Mouse (Mus musculus): ENCODE measurements around the gene A530016L24Rik. TPM values are rescaled to one million over a fixed set of nuclear protein-coding genes. Genes with fewer than 3 reads are reported as not detected.
A peak's percentile ranks its signal among the peaks of the same experiment; 100 is the strongest.

The A530016L24Rik gene
- polyA plus RNA-seq, 1 experiment: not detected

GRCm38 (mm10) chr12:112510365-112510732 lies 21.1 kb downstream of the A530016L24Rik start:
- peak overlapping the region; percentile 76 for H3K27ac ChIP-seq (ENCODE audit: insufficient read depth, low read depth, low read length)

GRCm38 (mm10) chr12:112510733-112511372 lies 21.6 kb downstream of the A530016L24Rik start:
- WGBS: 2% methylated on average over 62 of the region's 62 CpGs
- peaks cover 40% of the 10 kb centered on the region for H3K4me1 ChIP-seq (ENCODE audit: control insufficient read depth, insufficient read depth, low read length)
- peak overlapping the region; percentile 76 for H3K27ac ChIP-seq (ENCODE audit: insufficient read depth, low read depth, low read length)
- peak overlapping the region; percentile 60 for H3K4me3 ChIP-seq (ENCODE audit: insufficient read depth, low read depth, low read length)
- peak; percentile 69; the same call in 1 of the 2 replicates for TF ChIP-seq POLR2A (IDR thresholded peaks at IDR 0.05; ENCODE audit: insufficient read depth, low read depth, low read length)
- no peak for TF ChIP-seq CTCF (IDR thresholded peaks at IDR 0.05; ENCODE audit: insufficient read depth, low read depth, low read length)

More at GRCm38 (mm10) chr12:112510365-112510732, 21.1 kb downstream of the A530016L24Rik start:
- no peak for TF ChIP-seq POLR2A (IDR thresholded peaks at IDR 0.05; ENCODE audit: insufficient read depth, low read depth, low read length)
- TF ChIP-seq CTCF (IDR thresholded peaks at IDR 0.05; ENCODE audit: insufficient read depth, low read depth, low read length): no peak
- Histone ChIP-seq H3K4me3 (ENCODE audit: insufficient read depth, low read depth, low read length) (peak overlapping the region; percentile 60), H3K4me1 (ENCODE audit: control insufficient read depth, insufficient read depth, low read length) (peaks cover 45% of the 10 kb centered on the region)
- WGBS: 12% methylated on average over 7 of the region's 7 CpGs

- H3K27ac ChIP-seq (ENCODE audit: insufficient read depth, low read depth, low read length): no peak overlapping the region
- TF ChIP-seq CTCF (IDR thresholded peaks at IDR 0.05; ENCODE audit: insufficient read depth, low read depth, low read length): no peak
- TF ChIP-seq POLR2A (IDR thresholded peaks at IDR 0.05; ENCODE audit: insufficient read depth, low read depth, low read length): no peak
- no peak overlapping the region for H3K4me3 ChIP-seq (ENCODE audit: insufficient read depth, low read depth, low read length)
- 56% methylated on average over 3 of the region's 3 CpGs for WGBS
- peaks cover 25% of the 10 kb centered on the region for H3K4me1 ChIP-seq (ENCODE audit: control insufficient read depth, insufficient read depth, low read length)
Observed at GRCm38 (mm10) chr12:112514897-112515296, 25.6 kb downstream of the A530016L24Rik start.

- H3K27ac ChIP-seq (ENCODE audit: insufficient read depth, low read depth, low read length): no peak within 1 kb of the TSS
- TF ChIP-seq POLR2A (IDR thresholded peaks at IDR 0.05; ENCODE audit: insufficient read depth, low read depth, low read length): no peak
- no peak for TF ChIP-seq CTCF (IDR thresholded peaks at IDR 0.05; ENCODE audit: insufficient read depth, low read depth, low read length)
- WGBS: 9% methylated on average over 14 of the region's 14 CpGs
- peaks cover 17% of the 10 kb centered on the region for H3K4me1 ChIP-seq (ENCODE audit: control insufficient read depth, insufficient read depth, low read length)
- H3K4me3 ChIP-seq (ENCODE audit: insufficient read depth, low read depth, low read length): no peak within 1 kb of the TSS
Observed at GRCm38 (mm10) chr12:112516697-112517337, 27.6 kb downstream of the A530016L24Rik start, which contains the start of gene Tmem179. Gene Tmem179, minus strand, starts transcription at chr12:112516747.

GRCm38 (mm10) chr12:112518105-112518504 lies 28.9 kb downstream of the A530016L24Rik start:
- no peak for TF ChIP-seq CTCF (IDR thresholded peaks at IDR 0.05; ENCODE audit: insufficient read depth, low read depth, low read length)
- TF ChIP-seq POLR2A (IDR thresholded peaks at IDR 0.05; ENCODE audit: insufficient read depth, low read depth, low read length): no peak
- 33% methylated on average over 4 of the region's 4 CpGs for WGBS
- peaks cover 17% of the 10 kb centered on the region for H3K4me1 ChIP-seq (ENCODE audit: control insufficient read depth, insufficient read depth, low read length)
- no peak overlapping the region for H3K27ac ChIP-seq (ENCODE audit: insufficient read depth, low read depth, low read length)
- H3K4me3 ChIP-seq (ENCODE audit: insufficient read depth, low read depth, low read length): no peak overlapping the region

GRCm38 (mm10) chr12:112533758-112534157 lies 44.5 kb downstream of the A530016L24Rik start:
- no peak overlapping the region for H3K27ac ChIP-seq (ENCODE audit: insufficient read depth, low read depth, low read length)
- H3K4me3 ChIP-seq (ENCODE audit: insufficient read depth, low read depth, low read length): no peak overlapping the region
- WGBS: 91% methylated on average over 4 of the region's 4 CpGs
- no peaks in the 10 kb centered on the region for H3K4me1 ChIP-seq (ENCODE audit: control insufficient read depth, insufficient read depth, low read length)
- TF ChIP-seq CTCF (IDR thresholded peaks at IDR 0.05; ENCODE audit: insufficient read depth, low read depth, low read length): no peak
- TF ChIP-seq POLR2A (IDR thresholded peaks at IDR 0.05; ENCODE audit: insufficient read depth, low read depth, low read length): no peak

GRCm38 (mm10) chr12:112537233-112537632 lies 48.0 kb downstream of the A530016L24Rik start:
- no peak overlapping the region for H3K4me3 ChIP-seq (ENCODE audit: insufficient read depth, low read depth, low read length)
- TF ChIP-seq CTCF (IDR thresholded peaks at IDR 0.05; ENCODE audit: insufficient read depth, low read depth, low read length): no peak

GRCm38 (mm10) chr12:112538356-112538755 lies 49.1 kb downstream of the A530016L24Rik start:
- Histone ChIP-seq H3K27ac (ENCODE audit: insufficient read depth, low read depth, low read length) (no peak overlapping the region), H3K4me1 (ENCODE audit: control insufficient read depth, insufficient read depth, low read length) (peaks cover 16% of the 10 kb centered on the region), H3K4me3 (ENCODE audit: insufficient read depth, low read depth, low read length) (no peak overlapping the region)
- no peak for TF ChIP-seq POLR2A (IDR thresholded peaks at IDR 0.05; ENCODE audit: insufficient read depth, low read depth, low read length)
- no peak for TF ChIP-seq CTCF (IDR thresholded peaks at IDR 0.05; ENCODE audit: insufficient read depth, low read depth, low read length)
- 86% methylated on average over 9 of the region's 9 CpGs for WGBS

More at GRCm38 (mm10) chr12:112537233-112537632, 48.0 kb downstream of the A530016L24Rik start:
- 86% methylated on average over 6 of the region's 6 CpGs for WGBS
- H3K27ac ChIP-seq (ENCODE audit: insufficient read depth, low read depth, low read length): no peak overlapping the region
- peaks cover 10% of the 10 kb centered on the region for H3K4me1 ChIP-seq (ENCODE audit: control insufficient read depth, insufficient read depth, low read length)

GRCm38 (mm10) chr12:112539466-112539965 lies 50.3 kb downstream of the A530016L24Rik start:
- H3K4me1 ChIP-seq (ENCODE audit: control insufficient read depth, insufficient read depth, low read length): peaks cover 18% of the 10 kb centered on the region
- H3K4me3 ChIP-seq (ENCODE audit: insufficient read depth, low read depth, low read length): no peak overlapping the region
- 93% methylated on average over 7 of the region's 7 CpGs for WGBS
- H3K27ac ChIP-seq (ENCODE audit: insufficient read depth, low read depth, low read length): no peak overlapping the region
- TF ChIP-seq POLR2A (IDR thresholded peaks at IDR 0.05; ENCODE audit: insufficient read depth, low read depth, low read length) (no peak), CTCF (IDR thresholded peaks at IDR 0.05; ENCODE audit: insufficient read depth, low read depth, low read length) (no peak)
